Mouse (Mus musculus): Measurements from ENCODE around the gene Lrch4.

Lrch4 gene

DNA sequence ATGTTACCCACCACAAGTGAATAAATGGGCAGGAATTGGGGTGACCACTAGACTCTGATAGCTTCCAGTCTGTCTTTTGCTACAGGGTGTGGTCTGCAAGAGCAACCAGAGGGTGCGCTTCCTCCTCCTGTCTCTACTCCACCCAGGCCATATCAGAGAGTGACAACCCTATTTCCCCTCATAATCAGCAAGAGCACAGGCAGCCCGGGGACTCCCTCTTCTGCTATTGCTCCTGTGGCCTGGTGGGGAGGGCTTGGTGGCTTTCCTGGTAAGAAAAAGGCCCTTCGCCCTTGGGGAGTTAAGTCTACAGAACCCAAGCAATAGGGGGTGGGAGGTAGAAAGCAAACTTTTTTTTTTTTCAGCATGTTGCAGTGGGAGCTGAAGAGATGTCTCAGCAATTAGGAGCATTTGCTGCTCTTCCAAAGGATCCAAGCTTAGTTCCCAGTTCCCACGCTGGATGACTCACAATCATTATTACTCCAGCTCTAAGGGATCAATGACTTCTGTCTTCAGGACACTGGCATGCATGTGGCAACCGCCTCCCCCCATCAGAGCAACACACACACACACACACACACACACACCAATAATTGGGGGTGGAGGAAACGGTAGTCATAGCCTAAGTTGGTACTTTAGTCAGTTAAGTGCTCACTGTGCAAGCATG, 57.3 kb downstream of the Lrch4 start:
- no peak for DNase-seq (ENCODE audit: low spot score in 2 of 2)

DNA sequence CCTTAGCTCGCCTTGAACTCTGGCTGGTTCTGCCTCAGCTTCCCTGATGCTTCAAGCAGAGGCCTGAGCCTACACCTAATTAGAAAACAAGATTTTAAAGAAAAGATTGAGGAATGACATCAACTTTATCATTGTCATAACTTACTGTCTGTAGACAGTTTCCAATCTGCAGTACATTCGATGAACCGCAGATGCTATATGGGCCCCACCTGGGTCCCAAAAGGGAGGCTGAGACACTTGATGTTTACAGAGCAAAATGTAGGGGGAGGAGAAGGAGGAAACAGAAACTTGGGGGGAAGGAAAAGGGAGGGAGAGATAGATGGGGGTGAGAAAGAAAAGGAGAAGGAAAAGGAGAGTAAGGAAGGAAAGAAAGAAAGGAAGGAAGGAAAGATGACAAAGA, 61.1 kb downstream of the Lrch4 start:
- no peak for DNase-seq (ENCODE audit: low spot score in 2 of 2)

DNA sequence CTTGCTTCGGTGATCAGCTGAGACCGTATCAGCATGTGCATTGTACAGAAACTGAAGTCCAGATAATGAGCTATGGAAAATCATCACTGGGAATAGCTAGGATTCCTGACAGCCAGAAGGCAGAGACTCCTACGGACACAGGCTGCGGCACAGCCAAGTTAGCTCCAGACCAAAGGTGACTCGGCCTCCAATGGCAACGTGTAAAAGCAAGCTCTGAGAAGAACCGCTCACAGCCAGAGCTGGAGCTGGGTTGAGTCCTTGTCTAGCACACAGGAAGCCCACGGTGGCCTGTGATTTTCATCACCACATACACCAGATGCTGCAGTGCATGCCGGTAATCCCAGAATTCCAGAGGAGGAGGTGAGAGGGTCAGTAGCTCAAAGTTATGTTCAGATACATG, 61.6 kb downstream of the Lrch4 start:
- no peak for DNase-seq (ENCODE audit: low spot score in 2 of 2)
